Mouse (Mus musculus) layer of hippocampus, adult 11-12 months (tissue): ENCODE data around the gene Mrpl50.
"Not testable (repeated sequence)": the region's sequence is repeated elsewhere in the genome, so short reads cannot be mapped to it uniquely, and the experiment has no call there.

Experiments
- DNase-seq: peaks from one replicate; pipeline ENCODE4 v3.0.0; 2022; ENCODE audit warnings: low spot score

Mrpl50 gene

GRCm38 (mm10) chr4:49520572-49521340 is at the start of gene Mrpl50, which contains the start of gene Zfp189:
Gene Mrpl50 (minus strand): TSS chr4:49521093.
Gene Zfp189 (plus strand): TSS chr4:49521176.
- DNase-seq, result peak; percentile 97

GRCm38 (mm10) chr4:49567613-49568012 is 46.7 kb upstream of the Mrpl50 start:
- peak; percentile 85 for DNase-seq

GRCm38 (mm10) chr4:49559915-49560772 is 39.3 kb upstream of the Mrpl50 start:
- DNase-seq, result peak; percentile 49

GRCm38 (mm10) chr4:49558181-49558580 is 37.3 kb upstream of the Mrpl50 start:
- DNase-seq, result no peak

GRCm38 (mm10) chr4:49557375-49557774 is 36.5 kb upstream of the Mrpl50 start:
- no peak for DNase-seq

- DNase-seq, result no peak
Observed at GRCm38 (mm10) chr4:49553380-49553779, 32.5 kb upstream of the Mrpl50 start.

GRCm38 (mm10) chr4:49549383-49549782 is 28.5 kb upstream of the Mrpl50 start, which contains the start of gene Aldob:
Gene Aldob (minus strand): TSS chr4:49549546.
- DNase-seq, result no peak

GRCm38 (mm10) chr4:49547544-49548219 is 26.8 kb upstream of the Mrpl50 start:
- DNase-seq, result no peak

- DNase-seq, result no peak
Observed at GRCm38 (mm10) chr4:49546873-49547543, 26.1 kb upstream of the Mrpl50 start.

GRCm38 (mm10) chr4:49546026-49546425 is 25.1 kb upstream of the Mrpl50 start:
- no peak for DNase-seq

GRCm38 (mm10) chr4:49540966-49541365 is 20.1 kb upstream of the Mrpl50 start:
- DNase-seq, result no peak

- DNase-seq, result no peak
Observed at GRCm38 (mm10) chr4:49539665-49540064, 18.8 kb upstream of the Mrpl50 start.

GRCm38 (mm10) chr4:49536671-49537070 is 15.8 kb upstream of the Mrpl50 start:
- DNase-seq, result no peak

- no peak for DNase-seq
Observed at GRCm38 (mm10) chr4:49535675-49536294, 14.9 kb upstream of the Mrpl50 start.

GRCm38 (mm10) chr4:49535036-49535435 is 14.1 kb upstream of the Mrpl50 start:
- no peak for DNase-seq

GRCm38 (mm10) chr4:49522576-49522975 is 1.7 kb upstream of the Mrpl50 start:
- peak; percentile 80 for DNase-seq

GRCm38 (mm10) chr4:49521346-49521745 is 453 bp upstream of the Mrpl50 start:
- DNase-seq, result no peak

- no peak for DNase-seq
Observed at GRCm38 (mm10) chr4:49519476-49519875, 1.4 kb downstream of the Mrpl50 start.

GRCm38 (mm10) chr4:49514441-49514840 is 6.5 kb downstream of the Mrpl50 start:
- no peak for DNase-seq

GRCm38 (mm10) chr4:49512636-49513035 is 8.3 kb downstream of the Mrpl50 start:
- DNase-seq, result no peak

GRCm38 (mm10) chr4:49510236-49510835 is 10.6 kb downstream of the Mrpl50 start:
- DNase-seq, result not testable (repeated sequence)
